Mouse (Mus musculus): ENCODE data around the gene Tns3.

GRCm38 (mm10) chr11:8645609-8646008, 18.7 kb downstream of the Tns3 start:
- TF ChIP-seq POLR2A (IDR thresholded peaks at IDR 0.05; ENCODE audit: control insufficient read depth in 1 of 2, insufficient read depth in 1 of 2, low read depth in 1 of 2, low read length in 2 of 2, poor library complexity in 1 of 2) (no peak), NELFE (IDR thresholded peaks at IDR 0.05; ENCODE audit: low read depth, low read length) (no peak), SMC3 (IDR thresholded peaks at IDR 0.05; ENCODE audit: low read depth, low read length) (no peak), NRF1 (IDR thresholded peaks at IDR 0.05; ENCODE audit: insufficient read depth, low read depth, low read length, poor library complexity, severe bottlenecking) (no peak), MAFK (IDR thresholded peaks at IDR 0.05; ENCODE audit: borderline replicate concordance, low read depth, low read length) (no peak), MAX (IDR thresholded peaks at IDR 0.05; ENCODE audit: low read length) (no peak), ETS1 (IDR thresholded peaks at IDR 0.05; ENCODE audit: low read depth, low read length) (no peak), CTCF (IDR thresholded peaks at IDR 0.05 in 2 of 3, conservative IDR thresholded peaks at IDR 0.05 in 1 of 3; ENCODE audit: control insufficient read depth in 1 of 3, insufficient read depth in 1 of 3, low read depth in 2 of 3, low read length in 3 of 3, poor library complexity in 1 of 3, severe bottlenecking in 1 of 3) (no peak), MXI1 (IDR thresholded peaks at IDR 0.05; ENCODE audit: low read depth, low read length) (no peak), TCF12 (IDR thresholded peaks at IDR 0.05; ENCODE audit: low read depth, low read length) (no peak)

All from MEL (cell line).